Mouse (Mus musculus) heart, postnatal 0 days (tissue): ENCODE data around the gene Lrrc3c. TPM values are rescaled to one million over a fixed set of nuclear protein-coding genes. Genes with fewer than 3 reads are reported as not detected.

ENCODE experiments used
- ATAC-seq: fragments of 200-750 bp; cut with Nextera tagmentation; 2 replicates; pipeline ENCODE4 v1.8.0; 2017; ENCODE audit warnings: low read depth, moderate number of reproducible peaks, moderate library complexity; ENCODE audit not compliant: insufficient read depth
- DNase-seq: peaks from one replicate; pipeline ENCODE4 v3.0.0-alpha.2; 2016; ENCODE audit warnings: low spot score
- H3K27ac ChIP-seq: fragments of 300-500 bp; sonication (generic); 2 replicates; pipeline ENCODE4 v1.5.1; 2014; ENCODE audit warnings: low read depth, mild to moderate bottlenecking
- H3K27me3 ChIP-seq: fragments of 300-500 bp; sonication (generic); 2 replicates; pipeline ENCODE4 v1.6.1; 2014; ENCODE audit warnings: low read length, mixed read lengths; ENCODE audit not compliant: control insufficient read depth, insufficient read depth
- H3K36me3 ChIP-seq: fragments of 300-500 bp; sonication (generic); replicated peaks from 2 replicates; pipeline ENCODE4 v1.6.1; 2014; ENCODE audit warnings: low read length, mixed read lengths; ENCODE audit not compliant: control insufficient read depth, insufficient read depth
- H3K4me1 ChIP-seq: fragments of 300-500 bp; sonication (generic); 2 replicates; pipeline ENCODE4 v1.6.1; 2014; ENCODE audit warnings: antibody characterized with exemption; ENCODE audit not compliant: control insufficient read depth, insufficient read depth
- H3K4me2 ChIP-seq: fragments of 300-500 bp; sonication (generic); 2 replicates; pipeline ENCODE4 v1.6.1; 2014; ENCODE audit warnings: low read depth, mild to moderate bottlenecking, low read length, moderate library complexity
- H3K4me3 ChIP-seq: fragments of 300-500 bp; sonication (generic); 2 replicates; pipeline ENCODE4 v1.5.1; 2014; ENCODE audit warnings: low read depth, low read length
- H3K9ac ChIP-seq: fragments of 300-500 bp; sonication (generic); replicated peaks from 2 replicates; pipeline ENCODE4 v1.6.1; 2014; ENCODE audit warnings: low read depth, low read length, mixed read lengths
- H3K9me3 ChIP-seq: fragments of 300-500 bp; sonication (generic); replicated peaks from 2 replicates; pipeline ENCODE4 v1.6.1; 2016; ENCODE audit warnings: low read length; ENCODE audit not compliant: control insufficient read depth
- CTCF ChIP-seq: IDR thresholded peaks from 2 replicates; pipeline ENCODE4 v1.5.1; 2016; ENCODE audit warnings: antibody characterized with exemption, control low read depth, low read depth
- EP300 ChIP-seq: IDR thresholded peaks from 2 replicates; pipeline ENCODE4 v1.6.1; 2016; ENCODE audit warnings: antibody characterized with exemption, low read depth
- WGBS: fragments of 180-500 bp; shearing (Covaris S2); extraction: QIAGEN DNeasy Blood & Tissue Kit; methylation state at CpG from one replicate; pipeline ENCODE4 v1.1.7; 2014; 5-methylcytosine and 5-hydroxymethylcytosine counted together
- polyA plus RNA-seq: library from polyadenylated mRNA; unstranded; fragments of >200 nt; fragmentation: Nextera tagmentation; extraction: Ambion mirVana; gene quantifications from 2 replicates; pipeline ENCODE4 v1.2.1, GENCODE M21; 2015
- total RNA-seq: library from RNA; depleted of rRNA; stranded (reverse); fragments of >200 nt; gene quantifications from 2 replicates; pipeline ENCODE4 v1.2.3, GENCODE M21; 2014; ENCODE audit warnings: low replicate concordance

Gene Lrrc3c
- total and polyA plus RNA-seq, 2 experiments from 2014 or later: not detected

DNA sequence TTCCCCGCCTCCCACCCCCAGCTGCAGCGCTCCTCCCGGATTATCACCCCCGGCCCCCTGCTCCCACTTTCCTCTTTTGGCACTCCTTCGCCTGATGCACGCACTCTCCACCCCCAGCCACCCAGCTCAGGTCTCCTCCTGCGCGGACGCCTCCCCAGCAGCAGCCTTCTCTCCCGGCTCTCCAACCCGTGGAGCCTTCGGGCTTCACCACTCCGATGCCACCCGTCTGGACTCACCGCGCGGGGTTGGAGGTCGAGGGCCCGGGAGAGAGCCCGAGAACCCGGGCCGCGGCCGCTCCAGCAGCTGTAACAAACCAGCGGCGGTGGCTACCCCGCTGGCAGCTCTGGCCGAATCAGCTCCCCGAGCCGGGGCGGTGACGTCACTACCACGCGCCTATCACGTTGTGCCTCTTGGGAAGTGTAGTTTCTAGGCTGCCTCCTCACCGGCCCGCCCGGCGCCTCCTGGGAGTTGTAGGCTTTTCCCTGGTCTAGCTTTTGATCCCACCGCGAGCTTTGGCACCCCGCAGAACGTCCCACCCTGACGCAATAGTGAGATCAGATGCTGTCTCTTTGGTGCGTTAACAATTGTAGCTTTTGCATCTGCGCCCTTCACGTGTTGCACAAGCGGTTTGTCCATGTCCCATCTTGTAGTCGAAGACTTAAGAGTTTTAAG is 11.1 kb upstream of the Lrrc3c start, which contains the start of gene Ormdl3:
Ormdl3 (minus strand) TSS at position 477 of the 672 bp plus-strand sequence.
- peak; percentile 96 for DNase-seq
- WGBS: under 1% methylated on average over 48 of the region's 49 CpGs
- no peaks in the 10 kb centered on the region for H3K27me3 ChIP-seq
- TF ChIP-seq EP300: no peak
- no peak for TF ChIP-seq CTCF
- H3K4me2 ChIP-seq: peak within 1 kb of the TSS; percentile 78
- peak within 1 kb of the TSS; percentile 81 for H3K9ac ChIP-seq
- peak within 1 kb of the TSS; percentile 79 for H3K4me3 ChIP-seq
- peaks cover 14% of the 10 kb centered on the region for H3K36me3 ChIP-seq
- no peaks in the 10 kb centered on the region for H3K9me3 ChIP-seq
- ATAC-seq: peak; percentile 88
- H3K27ac ChIP-seq: peak within 1 kb of the TSS; percentile 92
- peaks cover 39% of the 10 kb centered on the region for H3K4me1 ChIP-seq

DNA sequence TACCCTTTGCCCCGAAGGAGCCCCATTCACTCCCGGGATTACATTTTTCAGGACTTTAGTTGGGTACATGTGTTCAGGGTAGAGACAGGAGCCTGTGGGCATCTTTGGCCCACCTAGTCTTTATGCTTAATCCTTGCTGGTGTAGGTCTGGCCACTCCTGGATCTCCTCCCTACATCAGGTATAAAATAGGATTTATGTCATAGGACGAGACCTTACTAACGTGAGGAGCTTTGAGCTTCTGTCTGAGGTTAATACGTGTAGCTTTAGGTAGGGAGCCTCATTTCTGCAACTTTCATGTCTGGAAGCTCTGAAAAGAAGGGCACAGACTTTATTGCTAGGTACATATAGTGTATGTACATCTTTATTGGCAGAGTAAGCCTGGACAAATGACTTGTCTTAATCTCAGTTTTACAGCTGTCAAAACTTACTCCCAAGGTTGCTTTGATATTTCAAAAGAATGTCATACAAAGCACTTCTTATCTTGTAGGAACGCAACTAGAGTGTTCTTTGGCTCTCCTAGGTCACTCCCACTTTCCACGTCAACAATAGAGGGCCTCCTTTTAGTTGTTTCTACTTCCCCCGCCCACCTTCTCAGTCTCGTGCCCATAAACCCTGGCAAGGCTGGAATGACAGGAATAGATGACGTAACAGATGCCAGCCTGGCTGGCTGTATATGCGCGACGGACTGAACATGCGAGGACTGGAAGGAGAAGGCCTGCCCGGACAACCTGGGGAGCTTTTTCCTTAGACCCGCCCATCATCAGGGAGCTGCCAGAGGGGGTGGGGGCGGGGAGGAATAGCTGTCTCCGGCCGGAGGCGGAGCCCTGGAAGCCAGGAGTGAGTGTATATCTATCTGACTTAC is 10.2 kb upstream of the Lrrc3c start:
- Histone ChIP-seq H3K4me2 (peak overlapping the region; percentile 78), H3K4me3 (peak overlapping the region; percentile 79), H3K9ac (0 out of 2 replicates have a peak overlapping the region, but pooled peaks have one; percentile 24), H3K27ac (peak overlapping the region; percentile 92), H3K27me3 (no peaks in the 10 kb centered on the region), H3K9me3 (no peaks in the 10 kb centered on the region), H3K4me1 (peaks cover 39% of the 10 kb centered on the region), H3K36me3 (peaks cover 5% of the 10 kb centered on the region)
- DNase-seq: peak; percentile 95
- TF ChIP-seq CTCF (no peak), EP300 (peak; percentile 66; the same call in 1 of the 2 replicates)
- ATAC-seq: peak; percentile 66
- WGBS: 4% methylated on average over 20 of the region's 20 CpGs

DNA sequence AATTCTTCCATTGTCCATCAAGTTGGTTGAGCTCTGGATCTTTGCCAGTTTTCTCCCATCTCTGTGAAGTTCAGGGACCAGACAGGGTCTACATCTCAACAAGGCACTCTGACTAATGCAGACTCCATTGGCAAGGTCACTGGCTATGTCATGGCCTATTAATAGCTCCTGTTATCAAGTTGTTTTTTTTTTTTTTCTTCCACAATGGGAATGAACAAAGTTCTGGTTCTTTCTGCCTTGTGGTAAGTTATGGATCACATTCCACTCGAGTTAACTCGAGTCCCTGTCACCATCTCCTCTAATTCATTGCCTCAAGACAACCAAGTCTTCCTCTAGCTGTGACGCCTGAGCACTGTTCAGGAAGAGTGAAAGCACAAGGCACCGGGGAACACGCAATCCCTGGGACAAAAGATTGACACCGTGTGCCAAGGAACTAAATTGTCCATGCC is 9.2 kb upstream of the Lrrc3c start:
- Histone ChIP-seq H3K9me3 (no peaks in the 10 kb centered on the region), H3K4me2 (peak overlapping the region; percentile 78), H3K27ac (peak overlapping the region; percentile 92), H3K27me3 (no peaks in the 10 kb centered on the region), H3K4me1 (peaks cover 39% of the 10 kb centered on the region), H3K4me3 (no peak overlapping the region), H3K9ac (peak overlapping the region; percentile 24; the same call in 1 of the 2 replicates), H3K36me3 (no peaks in the 10 kb centered on the region)
- DNase-seq (peak; percentile 81), ATAC-seq (peak; percentile 44; the same call in 1 of the 2 replicates)
- WGBS: 11% methylated on average over 6 of the region's 6 CpGs
- TF ChIP-seq EP300: no peak
- no peak for TF ChIP-seq CTCF

DNA sequence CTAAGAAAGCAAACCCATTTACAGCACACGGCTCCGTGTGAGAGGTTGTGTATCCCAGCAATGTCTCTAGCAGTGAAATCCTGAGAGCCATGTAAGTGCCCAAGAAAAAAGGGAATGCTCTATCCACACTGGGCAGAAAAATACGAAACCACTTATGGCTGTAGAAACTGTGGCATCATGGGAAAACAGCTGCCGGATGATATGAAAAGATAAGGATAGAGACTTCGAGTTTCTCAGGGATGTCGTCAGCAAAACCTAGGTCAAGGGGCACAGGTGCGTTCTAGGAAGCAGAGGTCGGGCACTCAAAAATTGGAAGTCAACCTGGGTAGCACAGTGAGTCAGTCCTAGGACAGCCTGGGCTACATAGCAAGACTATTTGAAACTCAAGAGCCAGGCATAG is 8.8 kb upstream of the Lrrc3c start:
- H3K9ac ChIP-seq: no peak overlapping the region; the same call in 1 of the 2 replicates
- H3K4me2 ChIP-seq: peak overlapping the region; percentile 78; the same call in 1 of the 2 replicates
- TF ChIP-seq EP300 (no peak), CTCF (no peak)
- peaks cover 39% of the 10 kb centered on the region for H3K4me1 ChIP-seq
- no peaks in the 10 kb centered on the region for H3K9me3 ChIP-seq
- no peaks in the 10 kb centered on the region for H3K36me3 ChIP-seq
- H3K4me3 ChIP-seq: no peak overlapping the region
- peak overlapping the region; percentile 92 for H3K27ac ChIP-seq
- H3K27me3 ChIP-seq: no peaks in the 10 kb centered on the region
- DNase-seq (no peak), ATAC-seq (no peak)
- WGBS: 61% methylated on average over 8 of the region's 8 CpGs

DNA sequence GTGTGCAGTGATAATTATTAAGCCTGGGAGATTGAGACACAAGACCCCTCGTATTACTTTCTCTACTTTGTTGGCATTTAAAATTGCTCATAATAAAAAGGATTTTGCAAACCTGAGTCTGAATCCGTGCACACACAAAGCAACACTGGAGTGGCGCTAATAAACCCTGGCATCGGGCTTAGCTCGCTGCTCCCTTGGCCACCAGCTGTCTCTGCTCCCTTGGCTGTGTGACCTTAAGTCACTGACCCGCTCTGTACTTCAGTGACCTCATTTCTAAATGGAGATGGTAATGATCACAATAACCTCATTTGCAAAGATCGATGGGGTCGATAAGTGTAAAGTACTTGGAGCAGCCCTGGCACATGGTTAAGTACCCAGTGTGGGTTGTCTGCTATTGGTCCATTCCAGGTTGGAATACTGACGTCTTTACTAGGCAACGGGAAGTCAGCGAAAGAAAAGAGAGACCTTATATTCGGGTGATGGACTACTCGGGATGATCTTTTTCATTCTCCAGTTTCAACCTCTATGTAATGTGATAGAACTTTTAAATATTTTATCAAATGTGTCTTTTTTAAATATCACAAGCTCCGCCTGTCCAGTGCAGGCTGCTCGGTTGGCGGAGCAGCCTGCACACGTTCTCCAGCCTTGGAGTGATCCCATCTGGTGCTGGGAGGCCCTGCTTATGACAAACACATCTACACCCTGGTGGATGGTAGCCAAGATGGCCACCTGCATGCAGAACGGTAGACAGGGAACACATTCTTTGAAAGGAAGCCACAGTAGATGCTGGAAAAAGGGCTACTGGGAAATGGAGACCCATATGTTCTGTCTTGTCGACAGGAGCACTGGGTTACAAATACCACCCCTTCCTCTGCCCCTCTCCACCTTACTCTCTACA is 7.3 kb upstream of the Lrrc3c start:
- H3K4me2 ChIP-seq: no peak overlapping the region
- H3K27me3 ChIP-seq: no peaks in the 10 kb centered on the region
- no peak overlapping the region for H3K27ac ChIP-seq
- no peaks in the 10 kb centered on the region for H3K36me3 ChIP-seq
- no peak for TF ChIP-seq CTCF
- TF ChIP-seq EP300: no peak
- H3K4me1 ChIP-seq: peaks cover 24% of the 10 kb centered on the region
- WGBS: 71% methylated on average over 19 of the region's 19 CpGs
- no peak overlapping the region for H3K9ac ChIP-seq
- no peak overlapping the region for H3K4me3 ChIP-seq
- no peak for ATAC-seq
- no peak for DNase-seq
- no peaks in the 10 kb centered on the region for H3K9me3 ChIP-seq
